Mouse (Mus musculus) embryo, embryonic 11.5 days (tissue): ENCODE data around the gene Cct3.
"Not testable (repeated sequence)": the region's sequence is repeated elsewhere in the genome, so short reads cannot be mapped to it uniquely, and the experiment has no call there.

Experiments
- DNase-seq: peaks from one replicate; pipeline ENCODE4 v3.0.0-alpha.2; 2012; ENCODE audit warnings: low read depth, low spot score

Cct3 gene

DNA sequence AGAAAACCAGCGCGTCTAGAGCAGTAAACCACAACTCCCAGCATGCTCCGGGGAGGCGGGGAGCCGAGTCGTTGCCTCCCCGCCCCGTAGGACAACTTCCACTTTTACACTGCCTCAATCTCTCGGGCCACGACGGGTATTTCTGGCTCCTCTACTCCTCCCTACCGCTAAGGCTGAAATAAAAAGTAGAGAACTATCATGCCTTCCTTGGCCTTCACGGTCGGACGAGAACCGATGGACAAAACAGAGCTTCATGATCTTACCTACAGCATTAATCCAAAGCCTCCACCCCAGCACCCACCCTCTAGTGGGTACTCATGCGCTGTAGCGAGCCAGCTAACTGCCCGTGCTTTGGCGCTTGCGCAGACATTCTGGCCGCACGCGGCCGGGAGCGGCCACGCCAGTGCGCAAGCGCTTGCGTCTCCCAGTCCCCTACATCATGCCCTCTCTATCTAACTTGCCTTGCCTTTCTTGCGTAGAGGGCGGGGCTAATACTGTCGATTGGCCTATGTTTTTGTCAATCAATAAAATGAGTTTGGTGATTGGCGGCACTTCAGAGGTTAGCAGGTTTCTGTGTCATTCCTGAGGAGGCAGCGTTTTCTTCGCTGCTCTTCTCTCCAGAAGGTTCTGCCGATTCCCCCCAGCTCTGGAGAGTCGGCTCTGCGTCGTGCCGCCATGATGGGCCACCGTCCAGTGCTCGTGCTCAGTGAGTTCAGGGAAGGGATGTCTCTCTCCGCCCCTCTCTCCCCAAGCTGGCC lies at the start of gene Cct3, which contains the start of gene Tsacc:
Gene Cct3, plus strand, starts transcription at position 556 of the 758 bp plus-strand sequence.
Gene Tsacc, minus strand, starts transcription at position 439 of the 758 bp plus-strand sequence.
- peak; percentile 99 for DNase-seq

DNA sequence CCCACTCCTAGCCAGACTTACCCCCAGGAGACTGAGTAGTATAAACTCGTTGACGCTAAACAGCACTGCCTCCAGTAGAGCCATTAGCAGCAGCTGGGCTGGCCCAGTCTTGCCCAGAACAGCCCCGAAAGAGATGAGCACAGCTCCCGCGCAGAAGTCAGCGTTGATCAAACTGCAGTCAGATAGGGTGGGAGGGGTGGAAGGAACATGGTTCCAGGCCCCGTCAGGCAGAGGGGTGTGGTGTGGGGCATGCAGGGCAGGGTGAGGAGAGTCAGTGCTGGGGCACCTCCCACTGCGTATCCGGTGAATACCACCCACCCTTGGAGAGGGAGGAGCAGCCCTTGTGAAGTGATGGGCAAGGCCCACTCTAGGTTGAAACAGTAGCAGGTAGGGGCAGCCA lies 49.2 kb upstream of the Cct3 start:
- no peak for DNase-seq

DNA sequence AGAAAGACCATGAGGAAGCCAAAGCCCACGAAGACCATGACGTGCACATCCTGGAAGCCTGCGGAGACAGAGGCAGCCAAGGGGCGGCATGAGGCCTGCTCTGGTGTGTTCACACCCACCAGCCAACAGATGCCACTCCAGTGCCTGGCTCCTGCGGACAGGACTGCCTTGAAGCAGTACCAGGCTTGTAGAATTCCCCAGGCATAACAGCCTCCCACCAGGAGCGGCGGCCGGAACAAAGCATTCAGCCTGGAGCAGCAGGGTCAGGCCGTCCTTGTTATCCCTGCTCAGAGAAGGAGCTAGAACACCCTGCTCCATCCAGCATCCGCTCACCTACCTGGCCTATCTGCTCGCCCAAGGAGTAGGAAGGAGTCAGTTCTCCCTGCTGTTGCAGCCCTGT lies 48.5 kb upstream of the Cct3 start:
- DNase-seq, result no peak

DNA sequence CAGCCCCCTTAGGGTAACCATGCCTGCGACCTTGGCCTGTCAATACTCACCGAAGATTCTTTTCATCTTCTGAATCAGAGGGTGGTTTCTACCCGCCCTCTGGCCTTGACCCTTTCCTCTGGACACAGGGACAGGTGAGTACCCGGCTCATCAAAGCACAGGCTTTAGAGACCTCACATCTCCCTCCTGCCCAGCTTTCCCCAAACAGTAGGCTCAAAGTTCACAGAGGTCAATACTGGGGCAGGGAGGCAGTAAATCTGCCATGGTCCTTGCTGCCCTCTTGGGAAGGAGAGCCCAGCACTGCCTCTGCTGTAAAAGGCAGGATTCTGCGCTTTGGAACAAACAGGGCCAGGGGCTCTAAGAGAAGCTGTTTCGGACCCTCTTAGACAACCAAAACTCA lies 44.2 kb upstream of the Cct3 start:
- no peak for DNase-seq

DNA sequence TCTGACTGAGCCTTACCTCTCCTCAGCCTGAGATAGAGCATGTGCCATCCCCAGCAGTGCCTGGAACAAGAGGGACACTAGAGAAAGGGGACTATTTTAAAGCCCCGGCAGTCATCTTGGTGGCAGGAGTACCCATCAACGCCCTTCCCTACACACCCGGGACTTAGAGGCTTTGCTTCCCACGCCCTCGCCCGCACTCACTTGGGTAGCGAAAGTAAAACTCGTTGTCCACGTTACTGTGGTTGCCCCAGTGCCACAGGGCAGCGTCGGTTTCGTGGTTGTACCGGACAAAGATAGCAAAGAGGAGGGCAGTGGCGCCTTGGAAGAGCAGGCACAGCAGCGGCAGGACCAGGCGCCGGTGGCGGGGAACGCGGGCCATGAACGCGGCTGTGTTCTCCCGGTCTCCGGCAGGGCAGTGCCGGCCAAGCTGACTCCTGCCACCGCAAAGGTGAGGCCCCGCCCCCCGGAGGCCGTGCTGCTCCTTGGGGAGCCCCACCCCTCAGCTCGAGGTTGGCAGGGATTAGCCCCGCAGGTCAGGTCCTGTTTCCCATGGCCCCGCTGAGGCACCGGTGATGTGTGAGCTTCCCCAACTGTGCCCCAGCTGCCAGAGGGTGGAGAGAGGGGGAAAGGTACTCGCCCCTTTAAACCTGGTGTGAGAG lies 42.5 kb upstream of the Cct3 start, which contains the start of gene Rhbg:
Gene Rhbg, minus strand, starts transcription at position 442 of the 659 bp plus-strand sequence.
- no peak for DNase-seq

DNA sequence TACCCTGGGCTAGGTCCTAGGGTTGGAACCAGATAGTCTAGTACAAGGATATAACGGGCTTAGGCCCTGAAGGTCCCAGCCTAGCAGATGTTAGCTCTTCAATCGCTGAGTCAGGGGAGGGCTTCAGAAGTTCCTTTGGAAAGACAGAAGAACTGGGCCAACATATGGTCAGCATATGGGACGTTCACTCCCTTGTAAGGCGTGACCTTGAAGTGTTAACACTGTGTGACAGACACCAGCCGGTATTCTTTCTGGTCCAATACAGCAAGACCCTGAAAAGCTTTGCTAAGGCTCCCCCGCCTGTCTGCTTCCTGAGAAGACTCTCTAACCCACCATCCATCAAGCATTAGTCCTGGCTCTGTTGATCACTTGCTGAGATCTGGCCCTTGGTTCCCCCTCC lies 41.0 kb upstream of the Cct3 start:
- DNase-seq, result no peak

DNA sequence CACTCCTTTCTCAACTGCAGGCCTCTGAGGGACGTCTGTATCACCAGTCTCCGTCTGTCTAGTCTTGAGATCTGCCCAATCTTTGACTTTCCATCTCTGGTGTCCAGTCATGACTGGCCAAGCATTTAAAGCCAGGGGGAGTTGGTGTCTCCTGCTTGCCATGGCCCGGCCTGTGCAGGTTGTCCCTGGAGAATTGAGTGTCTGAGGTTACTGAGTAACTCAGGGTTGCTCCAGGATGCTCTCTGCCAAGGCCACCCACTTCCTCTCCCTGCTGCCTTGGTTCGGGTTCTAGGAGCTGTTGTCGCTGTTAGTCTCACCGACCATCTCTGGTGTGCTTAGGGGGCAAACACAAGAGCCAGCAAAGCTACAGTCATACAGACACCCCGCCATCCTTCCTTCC lies 40.5 kb upstream of the Cct3 start:
- no peak for DNase-seq

DNA sequence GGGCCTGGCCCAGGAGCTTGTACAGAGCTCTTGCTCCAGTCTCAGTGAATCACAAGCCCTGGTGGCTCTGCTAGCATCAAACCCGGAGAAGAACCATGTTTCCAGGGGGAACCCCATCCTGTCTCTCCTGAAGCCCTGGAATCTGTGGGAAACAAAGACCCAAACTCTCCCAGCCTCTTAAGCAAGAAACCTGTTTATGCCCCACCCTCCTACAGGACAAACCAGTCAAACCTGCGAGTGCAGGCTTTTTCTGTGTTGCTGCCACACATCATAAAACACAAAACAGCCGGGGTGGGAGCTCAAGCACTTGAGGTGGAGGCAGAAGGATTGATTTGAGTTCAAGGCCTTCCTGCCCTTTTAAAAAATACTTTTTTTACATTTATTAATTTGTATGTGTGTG lies 34.6 kb upstream of the Cct3 start:
- DNase-seq, result no peak

DNA sequence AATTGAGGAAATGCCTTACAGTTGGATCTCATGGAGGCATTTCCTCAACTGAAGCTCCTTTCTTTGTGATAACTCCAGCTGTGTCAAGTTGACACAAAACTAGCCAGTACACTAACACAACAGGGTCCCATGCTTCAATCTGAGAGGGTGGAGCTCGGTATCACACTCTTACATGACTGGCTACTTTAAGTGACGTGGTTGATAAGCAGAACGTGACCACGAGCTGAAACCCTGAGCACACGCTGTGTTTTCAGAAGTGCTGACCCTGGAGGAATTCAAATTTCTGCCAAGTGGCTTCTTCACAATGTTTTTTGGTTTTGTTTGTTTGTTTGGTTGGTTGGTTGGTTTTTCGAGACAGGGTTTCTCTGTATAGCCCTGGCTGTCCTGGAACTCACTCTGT lies 28.9 kb upstream of the Cct3 start:
- not testable (repeated sequence) for DNase-seq

DNA sequence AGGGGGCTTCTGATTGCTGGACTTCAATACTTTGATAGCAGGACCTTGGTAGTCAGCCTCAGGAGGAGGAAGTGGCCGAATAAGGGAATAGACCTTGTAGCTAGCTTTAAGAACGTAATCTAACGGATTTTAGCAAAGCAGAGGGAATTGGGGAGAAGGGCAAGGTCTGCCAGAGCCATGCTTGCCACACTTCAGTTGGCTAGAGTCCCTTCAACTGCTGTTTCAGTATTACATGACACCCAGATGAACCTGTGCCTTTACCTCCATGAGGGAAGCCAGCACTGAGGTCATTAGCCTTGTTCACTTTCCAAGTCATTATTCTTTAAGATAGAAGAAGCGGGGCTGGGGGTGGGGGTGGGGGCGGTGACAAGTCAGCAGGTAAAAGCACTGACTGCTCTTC lies 27.9 kb upstream of the Cct3 start:
- no peak for DNase-seq

DNA sequence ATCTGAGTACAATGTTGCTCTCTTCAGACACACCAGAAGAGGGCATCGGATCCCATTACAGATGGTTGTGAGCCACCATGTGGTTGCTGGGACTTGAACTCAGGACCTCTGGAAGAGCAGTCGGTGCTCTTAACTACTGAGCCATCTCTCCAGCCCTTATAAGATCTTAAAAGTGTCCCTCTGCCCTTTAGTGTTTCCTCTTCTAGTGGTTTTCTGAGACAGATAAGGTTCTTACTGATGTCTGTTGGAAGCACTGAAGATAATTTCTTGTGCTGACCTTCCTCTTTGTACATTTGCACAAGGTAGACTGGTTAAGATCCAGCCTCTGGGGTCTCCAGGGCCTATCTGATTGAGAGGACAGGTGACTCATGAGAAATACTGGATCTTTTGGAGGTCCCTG lies 25.6 kb upstream of the Cct3 start:
- DNase-seq, result not testable (repeated sequence)

DNA sequence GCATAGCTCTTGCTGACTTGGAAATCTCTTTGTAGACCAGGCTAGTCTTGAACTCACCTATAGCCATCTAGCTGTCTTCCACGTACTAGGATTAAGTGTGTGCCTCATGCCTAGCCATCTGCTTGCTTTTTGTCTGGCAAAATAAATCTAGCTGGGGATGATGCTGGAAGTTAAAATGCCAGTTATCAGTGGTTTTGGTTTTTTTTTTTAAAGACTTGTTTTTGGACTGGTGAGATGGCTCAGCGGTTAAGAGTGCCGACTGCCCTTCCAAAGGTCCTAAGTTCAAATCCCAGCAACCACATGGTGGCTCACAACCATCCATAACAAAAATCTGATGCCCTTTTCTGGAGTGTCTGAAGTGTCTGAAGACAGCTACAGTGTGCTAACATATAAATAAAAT lies 25.1 kb upstream of the Cct3 start:
- no peak for DNase-seq

DNA sequence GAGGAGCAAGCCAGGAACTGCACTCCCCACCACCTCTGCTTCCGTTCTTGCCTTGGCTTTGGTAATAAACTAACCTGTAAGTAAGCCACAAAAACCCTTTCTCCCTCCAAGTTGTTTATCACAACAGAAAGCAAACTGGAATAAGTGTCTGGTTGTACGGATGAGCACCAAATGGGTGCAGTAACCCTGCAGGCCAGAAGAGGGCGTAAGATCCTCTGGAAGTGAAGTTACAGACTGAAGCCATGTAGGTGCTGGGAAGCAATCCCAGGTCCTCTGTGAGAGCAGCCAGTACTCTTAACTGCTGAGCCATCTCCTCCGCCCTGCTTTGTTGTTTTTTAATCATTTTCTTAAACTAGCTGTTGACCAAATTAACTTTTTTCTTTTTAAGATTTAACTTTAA lies 22.9 kb upstream of the Cct3 start:
- no peak for DNase-seq

DNA sequence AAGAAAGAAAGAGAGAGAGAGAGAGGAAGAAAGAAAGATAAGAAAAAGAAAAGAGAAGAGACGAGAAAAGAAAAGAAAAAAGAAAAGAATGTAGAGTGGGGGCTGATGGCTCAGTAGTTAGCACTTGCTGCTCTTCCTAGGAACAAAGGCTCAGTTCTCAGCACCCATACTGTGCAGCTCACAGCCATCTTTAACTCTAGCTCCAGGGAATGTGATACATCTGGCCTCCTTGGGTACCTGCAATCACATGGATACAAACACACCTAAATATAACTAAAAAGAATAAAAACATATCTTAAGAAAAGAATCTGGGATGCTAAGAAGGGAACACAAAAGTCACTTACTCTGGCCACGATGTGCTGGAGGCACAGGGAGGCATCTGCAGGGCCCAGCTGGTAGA lies 20.8 kb upstream of the Cct3 start:
- no peak for DNase-seq

DNA sequence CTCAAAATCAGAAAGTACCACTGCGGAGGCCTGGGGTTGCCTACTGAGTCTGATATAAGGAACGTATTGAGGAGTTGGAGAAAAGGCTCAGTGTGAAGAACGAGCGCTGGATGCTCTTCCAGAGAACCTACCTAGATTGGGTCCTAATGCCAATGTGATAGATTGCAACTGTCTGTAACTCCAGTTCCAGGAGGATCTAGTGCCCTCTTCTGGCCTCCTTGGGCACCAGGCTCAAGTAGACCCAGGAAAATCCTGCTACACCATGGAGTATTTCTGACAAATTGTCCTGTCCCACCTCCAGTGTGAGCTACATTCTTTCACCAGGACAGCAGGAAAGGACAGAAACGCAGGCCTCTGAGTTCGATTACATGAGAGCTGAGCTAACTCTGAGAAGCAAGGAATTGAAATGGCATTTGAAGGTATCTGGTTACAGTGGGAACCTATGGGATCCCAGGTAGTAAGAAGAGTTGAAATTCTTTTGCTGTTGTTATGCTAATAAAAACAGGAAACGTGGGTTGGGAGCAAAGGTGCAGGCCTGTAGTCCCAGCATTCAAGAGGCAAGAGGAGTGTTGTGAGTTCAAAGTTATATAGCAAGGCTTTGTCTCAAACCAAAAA lies 20.3 kb upstream of the Cct3 start:
- DNase-seq, result no peak

DNA sequence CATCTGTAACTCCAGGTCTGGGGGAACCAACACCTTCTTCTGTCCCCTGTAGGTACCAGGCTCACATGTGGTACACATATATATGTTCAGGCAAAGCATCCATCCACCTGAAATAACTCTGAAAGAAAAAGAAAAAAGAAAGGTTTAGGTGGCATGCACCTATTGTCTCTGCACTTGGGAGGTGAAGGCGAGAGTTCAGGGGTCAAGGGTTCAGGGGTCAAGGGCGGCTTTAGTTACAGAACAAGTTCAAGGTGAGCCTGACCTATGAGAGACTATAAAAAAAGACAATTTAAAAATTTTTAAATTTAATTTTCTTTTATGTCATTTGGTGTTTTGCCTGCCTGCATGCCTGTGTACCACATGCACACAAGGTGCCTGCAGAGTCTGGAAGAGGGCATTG lies 16.9 kb upstream of the Cct3 start:
- DNase-seq, result no peak

DNA sequence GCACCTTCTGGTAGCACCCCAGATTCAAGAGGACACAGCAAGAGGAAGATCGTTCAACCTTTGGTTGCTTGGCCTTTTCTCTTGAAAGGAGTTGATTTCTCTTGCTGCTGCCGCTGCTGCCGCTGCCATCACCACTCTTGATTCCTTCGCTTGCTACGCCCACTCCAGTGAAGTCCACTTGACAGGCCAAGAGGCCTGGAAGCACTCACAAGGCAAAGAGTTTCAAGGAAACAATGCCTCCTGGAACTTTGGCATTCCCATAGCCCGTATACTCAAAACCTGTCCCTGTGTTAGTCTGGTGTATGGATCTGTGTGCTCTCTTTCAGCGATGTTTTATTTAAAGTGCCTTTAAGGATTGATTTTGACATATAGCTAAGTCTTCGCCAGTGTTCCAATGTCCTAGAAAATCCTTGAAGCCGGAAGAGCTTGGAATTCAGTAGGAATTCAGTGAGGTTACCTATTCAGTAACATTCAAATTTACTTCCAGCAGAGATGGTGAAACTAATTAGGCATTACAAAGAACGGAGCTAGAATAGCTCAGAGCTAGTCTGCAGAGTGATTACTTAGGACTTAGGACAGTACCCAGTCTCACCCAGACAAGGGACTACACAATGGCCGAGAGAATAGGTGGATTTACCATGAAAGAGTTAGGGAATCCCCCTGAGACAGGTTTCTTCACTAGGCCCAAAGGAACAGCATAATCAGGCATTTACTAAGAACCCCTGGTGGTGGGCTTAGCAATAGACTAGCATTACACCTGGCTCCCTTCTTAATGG lies 15.6 kb upstream of the Cct3 start:
- DNase-seq, result not testable (repeated sequence)

DNA sequence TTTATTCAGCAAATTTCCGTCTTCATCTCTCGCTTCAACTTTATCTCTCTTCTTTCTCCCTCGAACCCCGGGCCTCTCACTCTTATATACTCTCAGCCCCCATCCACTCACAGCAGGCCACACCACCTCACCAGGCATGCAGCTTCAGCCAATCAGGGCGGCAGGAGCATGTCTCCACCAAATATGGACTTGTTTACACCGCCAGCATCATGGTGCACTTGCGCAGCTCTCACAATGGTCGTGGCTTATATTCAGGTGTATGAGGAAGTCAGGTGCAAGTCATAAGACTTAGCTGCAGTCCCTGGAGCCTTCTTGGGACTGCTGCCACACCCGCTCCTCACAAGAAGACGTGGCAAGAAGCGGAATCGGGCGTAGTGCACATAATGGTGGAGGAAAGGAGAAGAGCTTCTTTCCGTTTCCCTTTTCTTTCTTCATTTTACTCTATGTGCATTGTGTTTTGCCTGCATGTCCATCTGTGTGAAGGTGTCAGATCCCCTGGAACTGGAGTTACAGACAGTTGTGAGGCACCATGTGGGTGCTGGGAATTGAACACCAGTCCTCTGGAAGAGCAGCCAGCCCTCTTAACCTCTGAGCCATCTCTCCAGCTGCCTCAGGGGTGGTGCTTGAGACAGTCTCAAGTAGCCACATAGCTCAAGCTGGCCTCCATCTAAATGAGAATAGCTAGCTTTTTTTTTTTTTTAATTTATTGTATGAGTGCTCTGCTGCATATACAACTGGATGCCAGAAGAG lies 11.9 kb upstream of the Cct3 start:
- not testable (repeated sequence) for DNase-seq

DNA sequence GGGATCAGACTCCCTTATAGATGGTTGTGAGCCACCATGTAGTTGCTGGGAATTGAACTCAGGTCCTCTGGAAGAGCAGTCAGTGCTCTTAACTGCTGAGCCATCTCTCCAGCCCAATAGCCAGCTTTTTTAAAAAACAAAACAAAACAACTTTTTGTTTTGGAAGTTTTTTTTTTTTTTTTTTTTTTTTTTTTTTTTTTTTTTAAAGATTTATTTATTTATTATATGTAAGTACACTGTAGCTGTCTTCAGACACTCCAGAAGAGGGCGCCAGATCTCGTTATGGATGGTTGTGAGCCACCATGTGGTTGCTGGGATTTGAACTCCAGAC lies 11.4 kb upstream of the Cct3 start:
- not testable (repeated sequence) for DNase-seq

DNA sequence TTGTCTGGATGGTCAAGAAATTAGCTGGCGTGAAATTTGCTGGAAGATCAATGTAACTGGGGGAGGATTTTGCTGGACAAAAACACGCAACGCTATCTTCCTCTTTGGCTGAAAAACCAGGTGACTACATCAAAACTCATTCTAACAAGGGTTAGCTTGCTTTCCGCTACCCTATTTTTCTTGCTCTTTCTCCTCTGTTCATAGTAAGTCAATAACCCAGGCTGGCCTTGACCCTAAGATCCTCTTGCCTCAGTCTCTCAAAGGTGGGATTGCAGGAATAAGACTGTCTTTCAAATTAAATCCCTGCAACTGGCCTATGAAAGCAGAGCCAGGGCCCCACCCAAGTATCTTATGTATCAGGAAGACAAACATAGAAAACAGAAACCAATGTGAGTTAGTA lies 9.8 kb upstream of the Cct3 start, which contains the start of gene Gm38392:
Gene Gm38392, minus strand, starts transcription at position 101 of the 400 bp plus-strand sequence.
- no peak for DNase-seq

DNA sequence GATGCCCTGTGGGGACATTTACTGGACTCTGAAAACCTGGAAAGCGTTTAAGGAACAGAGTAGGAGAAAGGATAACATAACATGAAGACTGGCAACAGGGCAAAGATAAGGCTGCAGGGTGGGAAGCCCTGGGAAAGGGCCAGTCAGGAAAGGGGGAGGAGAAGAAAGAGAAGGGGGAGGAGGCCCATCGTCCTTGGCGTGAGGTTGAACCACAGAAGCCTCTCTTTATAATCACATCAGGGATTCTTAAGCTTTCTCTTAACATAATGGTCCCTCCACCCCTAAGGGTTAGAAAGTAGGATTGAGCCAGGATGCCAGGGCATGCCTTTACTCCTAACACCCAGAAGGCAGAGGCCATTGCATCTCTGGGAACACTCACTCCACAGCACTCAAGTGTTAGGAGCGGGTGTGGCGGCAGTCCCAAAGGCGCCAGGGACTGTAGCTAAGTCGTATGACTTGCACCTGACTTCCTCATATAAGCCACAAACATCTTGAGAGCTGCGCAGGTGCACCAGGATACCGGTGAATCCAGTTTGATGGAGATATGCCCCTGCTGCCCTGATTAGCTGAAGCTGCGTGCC lies 8.7 kb upstream of the Cct3 start:
- DNase-seq, result not testable (repeated sequence)
